Mouse (Mus musculus) forebrain, embryonic 14.5 days (tissue): ENCODE measurements around the gene Uts2b. TPM values are rescaled to one million over a fixed set of nuclear protein-coding genes. Genes with fewer than 3 reads are reported as not detected.

Source experiments
- ATAC-seq: fragments of 200-750 bp; cut with Nextera tagmentation; 2 replicates; pipeline ENCODE4 v1.8.0; 2017; ENCODE audit warnings: mild to moderate bottlenecking, moderate library complexity
- DNase-seq: peaks from one replicate; pipeline ENCODE4 v3.0.0-alpha.2; 2015; ENCODE audit warnings: low spot score
- H3K27ac ChIP-seq: fragments of 300-500 bp; sonication (generic); 2 replicates; pipeline ENCODE4 v1.5.1; 2014; ENCODE audit warnings: low read depth, mild to moderate bottlenecking, control low read depth, low read length, moderate library complexity
- H3K27me3 ChIP-seq: fragments of 300-500 bp; sonication (generic); replicated peaks from 2 replicates; pipeline ENCODE4 v1.6.1; 2014; ENCODE audit warnings: low read length, control low read depth, mixed read lengths; ENCODE audit not compliant: control insufficient read depth, insufficient read depth
- H3K36me3 ChIP-seq: fragments of 300-500 bp; sonication (generic); 2 replicates; pipeline ENCODE4 v1.6.1; 2014; ENCODE audit warnings: low read length, control low read depth; ENCODE audit not compliant: control insufficient read depth, insufficient read depth
- H3K4me1 ChIP-seq: fragments of 300-500 bp; sonication (generic); 2 replicates; pipeline ENCODE4 v1.6.1; 2014; ENCODE audit warnings: antibody characterized with exemption, low read length, control low read depth; ENCODE audit not compliant: control insufficient read depth, insufficient read depth
- H3K4me2 ChIP-seq: fragments of 300-500 bp; sonication (generic); 2 replicates; pipeline ENCODE4 v1.6.1; 2014; ENCODE audit warnings: mild to moderate bottlenecking, control low read depth, low read length
- H3K4me3 ChIP-seq: fragments of 300-500 bp; sonication (generic); 2 replicates; pipeline ENCODE4 v1.5.1; 2014; ENCODE audit warnings: low read depth, low read length, control low read depth
- H3K9ac ChIP-seq: fragments of 300-500 bp; sonication (generic); 2 replicates; pipeline ENCODE4 v1.6.1; 2014; ENCODE audit warnings: mild to moderate bottlenecking, low read length, control low read depth, moderate library complexity
- H3K9me3 ChIP-seq: fragments of 300-500 bp; sonication (generic); replicated peaks from 2 replicates; pipeline ENCODE4 v1.6.1; 2016; ENCODE audit warnings: low read length, control low read depth, mixed read lengths; ENCODE audit not compliant: control insufficient read depth
- whole genome bisulfite sequencing: fragments of 180-500 bp; shearing (Covaris S2); extraction: QIAGEN DNeasy Blood & Tissue Kit; methylation state at CpG from one replicate; pipeline ENCODE4 v1.1.7; 2014; 5-methylcytosine and 5-hydroxymethylcytosine counted together
- polyA plus RNA-seq: library from polyadenylated mRNA; unstranded; fragments of >200 nt; fragmentation: Nextera tagmentation; extraction: Ambion mirVana; gene quantifications from 2 replicates; pipeline ENCODE4 v1.2.1, GENCODE M21; 2014

Gene Uts2b
- polyA plus RNA-seq, 1 experiment from 2014 or later = not detected

DNA sequence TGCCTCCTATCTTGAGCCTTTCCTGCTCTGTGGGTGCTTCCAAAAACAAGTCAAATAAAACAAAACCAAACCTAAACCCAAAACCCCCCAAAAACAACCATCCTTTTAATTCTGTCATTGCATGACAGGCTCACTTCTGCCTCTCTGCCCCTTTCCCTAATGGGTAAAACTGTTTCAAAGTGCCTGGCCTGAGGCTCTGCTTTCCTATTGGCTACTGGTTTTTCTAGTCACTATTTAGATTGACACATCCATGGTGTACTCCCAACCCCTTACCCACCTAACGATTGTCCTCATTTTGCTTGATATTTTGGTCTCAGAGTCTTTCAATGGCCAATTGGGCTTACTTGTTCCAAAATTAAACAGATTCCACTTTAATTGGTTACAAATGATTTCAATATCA is 15.6 kb upstream of the Uts2b start:
- Histone ChIP-seq H3K36me3 (no peaks in the 10 kb centered on the region), H3K27me3 (no peaks in the 10 kb centered on the region), H3K9me3 (no peaks in the 10 kb centered on the region), H3K27ac (no peak overlapping the region), H3K4me3 (no peak overlapping the region), H3K4me2 (no peak overlapping the region), H3K9ac (no peak overlapping the region), H3K4me1 (peaks cover 7% of the 10 kb centered on the region)
- no peak for DNase-seq
- ATAC-seq = peak; percentile 35
- 38% methylated on average over 1 of the region's 1 CpGs for WGBS

DNA sequence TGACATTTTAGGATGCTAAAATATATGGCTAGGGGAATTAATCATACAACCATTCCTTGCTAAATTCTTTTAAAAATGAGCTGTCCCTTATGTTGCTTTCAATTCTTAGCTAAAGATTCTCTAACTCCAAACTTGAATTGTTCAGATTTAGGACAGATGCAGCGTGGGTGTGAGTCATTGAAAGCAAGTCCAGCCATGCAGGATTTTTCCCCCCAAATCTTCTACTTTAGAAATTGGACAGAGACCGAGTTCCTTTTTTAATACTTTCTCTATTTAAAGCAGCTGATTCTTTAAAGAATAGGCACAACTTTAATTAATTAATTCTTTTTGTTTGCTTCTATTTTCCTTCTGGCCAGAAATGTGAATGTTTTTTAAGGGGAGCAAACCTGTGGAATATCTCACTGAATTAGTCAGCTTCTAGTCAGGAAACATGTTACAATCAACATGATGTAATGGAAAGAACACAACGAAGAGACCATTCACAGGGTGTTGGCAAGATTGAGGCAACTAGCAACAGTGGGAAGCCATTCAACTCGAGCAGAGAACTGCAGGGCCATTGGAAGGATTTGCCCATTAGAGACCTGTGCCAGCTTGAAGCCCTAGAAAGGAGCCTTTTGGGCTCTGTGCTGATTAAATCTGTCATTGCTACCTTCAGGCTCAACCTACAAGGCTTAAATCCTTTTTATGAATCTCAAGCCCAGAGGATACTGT is 15.0 kb upstream of the Uts2b start:
- no peaks in the 10 kb centered on the region for H3K36me3 ChIP-seq
- peak; percentile 64 for ATAC-seq
- H3K9ac ChIP-seq = no peak overlapping the region
- H3K27ac ChIP-seq = no peak overlapping the region
- H3K4me2 ChIP-seq = no peak overlapping the region
- H3K9me3 ChIP-seq = no peaks in the 10 kb centered on the region
- H3K4me3 ChIP-seq = no peak overlapping the region
- peak; percentile 90 for DNase-seq
- H3K27me3 ChIP-seq = no peaks in the 10 kb centered on the region
- 18% methylated on average over 4 of the region's 4 CpGs for WGBS
- H3K4me1 ChIP-seq = peaks cover 1% of the 10 kb centered on the region; the same call in 1 of the 2 replicates

DNA sequence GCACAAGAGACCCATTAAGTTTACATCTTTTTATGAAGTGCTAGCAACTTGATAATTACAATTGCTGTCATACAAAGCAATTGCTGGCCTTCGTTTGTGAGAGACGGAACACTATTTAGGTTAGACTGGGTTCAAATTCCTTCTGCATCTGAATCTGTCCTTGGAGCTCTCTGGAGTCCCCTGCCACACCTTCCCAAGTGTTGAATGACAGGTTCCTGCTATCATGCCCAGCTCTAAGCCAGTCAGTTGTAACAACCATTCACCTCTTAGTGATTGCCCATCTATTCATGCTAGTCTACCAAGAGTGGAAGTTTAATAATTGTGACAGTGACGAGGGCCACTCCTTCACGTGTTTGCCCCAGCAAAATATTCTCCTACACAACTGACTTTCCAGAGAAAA is 12.2 kb upstream of the Uts2b start:
- Histone ChIP-seq H3K4me1 (no peaks in the 10 kb centered on the region), H3K27me3 (no peaks in the 10 kb centered on the region)
- 85% methylated on average over 4 of the region's 4 CpGs for WGBS

DNA sequence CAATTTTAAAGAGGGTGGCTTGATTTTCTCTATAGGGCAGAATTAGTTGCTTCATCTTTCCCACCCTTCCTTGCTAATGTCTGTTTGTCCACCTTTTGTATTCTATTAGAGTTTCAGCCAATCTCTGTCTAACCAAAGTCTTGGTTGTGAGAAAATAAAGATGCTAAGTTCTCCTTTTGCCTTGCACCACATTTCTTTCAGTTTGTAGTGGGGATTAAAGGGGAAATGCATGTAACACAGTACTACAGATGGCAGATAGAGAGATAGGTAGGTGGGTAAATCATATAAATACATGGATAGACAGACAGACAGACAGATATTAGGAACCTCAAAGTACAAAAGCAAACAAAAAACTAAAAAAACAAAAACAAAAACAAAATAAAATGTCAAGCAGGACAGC is 6.5 kb upstream of the Uts2b start:
- Histone ChIP-seq H3K4me2 (no peak overlapping the region), H3K27ac (no peak overlapping the region), H3K9me3 (no peaks in the 10 kb centered on the region), H3K4me1 (no peaks in the 10 kb centered on the region), H3K4me3 (no peak overlapping the region), H3K9ac (no peak overlapping the region), H3K36me3 (no peaks in the 10 kb centered on the region), H3K27me3 (no peaks in the 10 kb centered on the region)
- ATAC-seq (no peak), DNase-seq (no peak)

More for the DNA sequence above, 12.2 kb upstream of the Uts2b start:
- no peak for DNase-seq
- no peak overlapping the region for H3K4me2 ChIP-seq
- no peak overlapping the region for H3K4me3 ChIP-seq
- no peak overlapping the region for H3K27ac ChIP-seq
- no peaks in the 10 kb centered on the region for H3K9me3 ChIP-seq
- H3K9ac ChIP-seq = no peak overlapping the region
- ATAC-seq = no peak
- no peaks in the 10 kb centered on the region for H3K36me3 ChIP-seq

DNA sequence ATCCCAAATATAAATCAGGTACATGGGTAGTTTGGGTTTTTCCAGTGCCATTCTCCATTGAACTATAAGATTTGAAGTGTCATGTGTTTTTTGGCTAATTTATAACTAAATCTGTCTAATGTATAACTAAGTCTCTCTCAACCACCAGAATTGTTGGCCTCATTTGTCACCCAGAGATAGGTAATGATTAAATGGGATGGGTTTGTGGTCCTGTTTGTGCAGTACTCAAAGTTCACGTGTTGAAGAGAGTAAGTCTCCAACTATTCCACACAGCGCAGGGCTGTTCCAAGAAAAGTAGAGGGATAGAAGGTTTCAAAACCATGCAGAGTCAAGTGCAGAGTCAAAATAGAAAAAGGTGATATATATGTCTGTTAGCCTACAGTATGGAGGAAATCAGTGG is 5.3 kb upstream of the Uts2b start:
- DNase-seq = no peak
- 97% methylated on average over 2 of the region's 2 CpGs for WGBS
- H3K4me3 ChIP-seq = no peak overlapping the region
- H3K4me2 ChIP-seq = no peak overlapping the region
- H3K36me3 ChIP-seq = no peaks in the 10 kb centered on the region
- H3K27ac ChIP-seq = no peak overlapping the region
- H3K9ac ChIP-seq = no peak overlapping the region
- H3K4me1 ChIP-seq = no peaks in the 10 kb centered on the region
- no peak for ATAC-seq
- H3K27me3 ChIP-seq = no peaks in the 10 kb centered on the region
- no peaks in the 10 kb centered on the region for H3K9me3 ChIP-seq

DNA sequence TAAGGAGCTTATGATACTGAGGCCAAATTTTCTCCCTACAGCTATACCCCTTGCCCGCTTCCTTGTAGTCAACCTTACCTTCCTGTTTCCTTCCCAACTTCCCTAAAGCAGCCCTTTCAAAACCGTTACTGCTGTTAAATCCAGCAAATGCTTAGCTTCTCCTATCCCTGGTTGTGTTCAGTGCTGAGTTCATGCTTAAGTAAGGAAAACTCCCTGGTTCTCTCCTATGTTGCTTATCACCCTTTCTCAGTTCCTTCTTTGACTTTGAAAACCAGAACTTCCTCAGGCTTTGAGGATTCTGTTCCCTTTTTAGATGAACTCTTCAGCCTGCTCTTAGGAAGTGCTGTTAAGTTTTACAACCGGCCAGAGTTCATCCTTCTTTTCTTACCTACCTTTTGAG is 4.1 kb upstream of the Uts2b start:
- no peaks in the 10 kb centered on the region for H3K4me1 ChIP-seq
- H3K4me3 ChIP-seq = no peak overlapping the region
- H3K27ac ChIP-seq = no peak overlapping the region
- no peaks in the 10 kb centered on the region for H3K27me3 ChIP-seq
- DNase-seq (no peak), ATAC-seq (no peak)
- 84% methylated on average over 3 of the region's 3 CpGs for WGBS
- H3K9ac ChIP-seq = no peak overlapping the region
- no peaks in the 10 kb centered on the region for H3K36me3 ChIP-seq
- no peak overlapping the region for H3K4me2 ChIP-seq
- H3K9me3 ChIP-seq = no peaks in the 10 kb centered on the region

DNA sequence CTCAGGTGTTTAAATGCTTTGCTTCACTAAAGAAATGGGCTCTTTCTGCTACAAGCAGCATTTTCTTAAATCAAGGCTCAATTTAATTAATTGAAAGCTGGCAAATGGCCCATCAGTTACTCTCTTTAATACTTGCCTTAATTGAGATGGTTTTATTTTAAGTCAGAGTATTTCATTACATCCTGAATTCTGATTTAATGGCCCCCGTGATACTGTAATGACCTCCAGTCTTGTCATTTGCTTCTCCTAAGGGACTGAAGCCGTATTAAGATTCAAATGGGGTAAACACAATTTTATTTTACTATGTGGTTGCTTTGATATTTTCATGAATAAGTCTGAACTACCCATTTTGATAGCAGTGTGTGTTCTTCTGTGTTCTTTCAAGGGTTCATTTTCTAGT is 661 bp upstream of the Uts2b start:
- peak; percentile 35 for DNase-seq
- no peak overlapping the region for H3K4me2 ChIP-seq
- 31% methylated on average over 2 of the region's 2 CpGs for WGBS
- H3K27ac ChIP-seq = no peak overlapping the region
- no peaks in the 10 kb centered on the region for H3K4me1 ChIP-seq
- H3K27me3 ChIP-seq = no peaks in the 10 kb centered on the region
- H3K4me3 ChIP-seq = no peak overlapping the region
- H3K9me3 ChIP-seq = no peaks in the 10 kb centered on the region
- ATAC-seq = no peak
- no peaks in the 10 kb centered on the region for H3K36me3 ChIP-seq
- no peak overlapping the region for H3K9ac ChIP-seq

DNA sequence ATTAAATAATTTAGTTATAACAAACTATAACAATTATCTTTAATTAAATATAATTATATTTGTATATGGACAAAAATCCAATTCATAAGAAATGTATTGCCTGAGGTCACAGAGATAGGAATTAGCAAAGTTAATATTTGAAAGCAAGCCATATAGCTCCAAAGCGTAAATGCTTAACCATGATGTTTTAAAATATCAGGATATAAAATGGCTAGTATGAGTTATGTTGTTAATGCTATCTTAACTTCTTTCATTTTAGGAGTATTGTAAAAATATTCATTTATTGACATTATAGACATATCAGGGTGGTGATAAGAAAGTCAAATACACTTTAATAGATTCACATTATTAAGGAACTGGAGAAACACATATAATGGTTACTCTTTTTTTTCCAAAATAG is 10.0 kb downstream of the Uts2b start:
- no peak overlapping the region for H3K4me3 ChIP-seq
- no peak overlapping the region for H3K27ac ChIP-seq
- no peaks in the 10 kb centered on the region for H3K9me3 ChIP-seq
- H3K27me3 ChIP-seq = no peaks in the 10 kb centered on the region
- no peaks in the 10 kb centered on the region for H3K4me1 ChIP-seq
- no peaks in the 10 kb centered on the region for H3K36me3 ChIP-seq
- DNase-seq (no peak), ATAC-seq (no peak)
- H3K9ac ChIP-seq = no peak overlapping the region
- no peak overlapping the region for H3K4me2 ChIP-seq
- WGBS = 98% methylated on average over 1 of the region's 1 CpGs

DNA sequence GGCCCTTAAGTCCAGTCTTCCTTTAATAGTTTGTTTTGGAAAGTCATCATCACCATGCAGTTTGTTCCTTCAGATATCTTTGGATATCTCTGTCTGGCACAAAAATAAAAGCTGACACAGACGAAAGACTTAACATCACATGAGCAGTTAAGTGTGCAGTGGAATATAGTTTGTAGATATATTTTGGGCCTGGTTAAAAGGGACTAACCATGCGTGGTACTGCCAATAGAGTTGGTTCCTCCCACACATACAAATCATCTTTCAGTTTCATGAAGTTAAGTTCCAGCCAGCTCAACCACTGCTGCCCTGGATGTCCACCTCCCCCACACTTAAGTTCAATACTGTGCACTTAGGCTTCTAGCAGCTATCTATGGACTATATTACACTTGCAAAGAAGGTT is 15.6 kb downstream of the Uts2b start:
- 85% methylated on average over 2 of the region's 2 CpGs for WGBS
- H3K27ac ChIP-seq = no peak overlapping the region
- H3K27me3 ChIP-seq = no peaks in the 10 kb centered on the region
- H3K9ac ChIP-seq = no peak overlapping the region
- no peak overlapping the region for H3K4me3 ChIP-seq
- no peaks in the 10 kb centered on the region for H3K9me3 ChIP-seq
- ATAC-seq = no peak
- H3K4me1 ChIP-seq = no peaks in the 10 kb centered on the region
- no peak for DNase-seq
- no peak overlapping the region for H3K4me2 ChIP-seq
- no peaks in the 10 kb centered on the region for H3K36me3 ChIP-seq
